Mouse (Mus musculus): ENCODE results near the gene Hhip.

DNA sequence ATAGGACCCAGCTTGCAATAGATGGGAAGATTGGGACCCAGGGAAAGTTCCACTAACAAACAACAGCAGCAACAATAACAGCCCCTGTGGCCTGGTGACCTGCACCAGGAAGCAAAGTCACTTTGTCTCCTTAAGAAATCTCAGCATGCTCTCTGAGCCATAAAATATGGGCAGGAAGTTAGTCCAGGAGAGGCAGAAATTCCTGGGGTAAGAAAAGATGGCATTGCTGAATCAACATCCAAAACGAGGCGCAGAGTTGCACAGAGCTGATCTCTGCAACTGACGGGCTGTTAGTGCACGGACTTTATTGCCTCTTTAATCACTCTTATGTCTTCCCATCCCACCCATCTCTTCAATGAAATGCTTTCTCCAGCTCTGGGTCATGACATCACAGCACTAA lies 128.6 kb downstream of the Hhip start:
- no peak for TF ChIP-seq GATA1 (IDR thresholded peaks at IDR 0.05; ENCODE audit: borderline replicate concordance, low read length)
- no peak for TF ChIP-seq FLI1 (IDR thresholded peaks at IDR 0.05; ENCODE audit: low read length)
